9 mouse cellular contexts compared by ENCODE assay signal in the genomic region with DNA sequence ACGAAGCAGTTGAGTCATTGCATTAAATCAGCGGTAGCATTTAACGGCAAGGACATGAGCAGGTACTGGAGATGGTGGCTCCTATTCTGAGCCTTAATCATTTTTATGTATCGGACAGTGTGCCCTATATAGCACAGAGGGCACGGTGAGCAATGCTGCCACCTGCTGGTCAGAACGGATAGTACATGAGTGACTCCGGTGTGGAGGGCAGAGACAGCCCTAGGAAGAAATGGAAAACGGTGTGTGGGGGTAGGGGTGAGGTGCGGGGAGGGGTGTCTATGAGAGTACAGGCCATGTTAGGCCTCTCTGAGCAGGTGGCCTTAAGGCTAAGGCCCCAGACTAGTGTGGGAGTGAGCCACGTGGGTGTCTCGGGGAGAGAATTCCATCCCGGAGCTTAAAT. TPM values are rescaled to one million over a fixed set of nuclear protein-coding genes. Genes with fewer than 3 reads are reported as not detected.
DNase-seq lines count a peak whose midpoint lies in the region; ATAC-seq and TF ChIP-seq lines count a peak whose summit lies in the region.
"Had no signal": no experiment of that assay in that cellular context is flagged by ENCODE, and none has a peak within 500 bp of the region (broad histone marks: within the 10 kb centered on the region; RNA-seq: fewer than 3 reads in every experiment).

No protein-coding gene starts in this region.

- H3K4me1 ChIP-seq in olfactory bulb, adult 2 months (ENCODE audit: control insufficient read depth, insufficient read depth, low read length), result peaks cover 9% of the 10 kb centered on the region
- H3K4me1 ChIP-seq: heart, embryonic 13.5 days had no signal

- 0 out of 2 replicates have a peak, but pooled peaks have one; percentile 40 for TF ChIP-seq CTCF in olfactory bulb, adult 2 months (IDR thresholded peaks at IDR 0.05; ENCODE audit: insufficient read depth, low read depth, low read length)

- no peak overlapping the region for H3K4me3 ChIP-seq in olfactory bulb, adult 2 months (ENCODE audit: insufficient read depth, low read depth, low read length)
- H3K4me3 ChIP-seq: heart, embryonic 13.5 days had no signal

- ATAC-seq in activated CD4-positive, CD25-positive, alpha-beta regulatory T cell, adult 4 months, result peak; percentile 72
- peak; percentile 79 for ATAC-seq in granulocyte monocyte progenitor cell, adult 5-6 weeks (replicated peaks; ENCODE audit: poor library complexity, severe bottlenecking)

- 22% methylated on average over 12 of the region's 12 CpGs for WGBS in olfactory bulb, adult 2 months

- H3K27ac ChIP-seq in olfactory bulb, adult 2 months (ENCODE audit: insufficient read depth, low read depth, low read length), result no peak overlapping the region
- H3K27ac ChIP-seq: heart, embryonic 13.5 days had no signal

- TF ChIP-seq POLR2A in olfactory bulb, adult 2 months (IDR thresholded peaks at IDR 0.05; ENCODE audit: insufficient read depth, low read depth, low read length), result no peak

- DNase-seq in CD4-positive, CD25-positive, alpha-beta regulatory T cell, adult 2 months (ENCODE audit: low read depth, low spot score), result peak; percentile 85
- peak; percentile 88 for DNase-seq in embryo, embryonic 10 days (ENCODE audit: low spot score)
- DNase-seq in kidney, adult 9 months, result peak; percentile 62
- peak; percentile 22 to 54 for DNase-seq in lung, adult 18-20 months
- peak; percentile 69 for DNase-seq in thymus, postnatal 25 days

RNA-seq across cellular contexts. Expression of a gene that starts 26.8 kb away (rescaled TPM):
- 1 to 10 TPM in 1 of 2 experiments, under 1 TPM in 1; 0.88 to 3.0 TPM for polyA plus RNA-seq in activated CD4-positive, CD25-positive, alpha-beta regulatory T cell, adult 4 months (2017; shearing (Covaris generic))
- 7.5 and 23.0 TPM in 2 replicates for total RNA-seq in granulocyte monocyte progenitor cell, adult 5-6 weeks (2014; fragmentation: Nextera tagmentation)
- total RNA-seq in granulocyte monocyte progenitor cell, adult 5-6 weeks (2017), result 10.9 and 12.6 TPM in 2 replicates
- not detected in 2 replicates for polyA plus RNA-seq in olfactory bulb, adult 2 months (2012; ENCODE audit: insufficient read depth, insufficient read length, low replicate concordance, missing spikeins)

RNA-seq across cellular contexts. Expression of a gene that starts 28.3 kb away (rescaled TPM):
- polyA plus RNA-seq in activated CD4-positive, CD25-positive, alpha-beta regulatory T cell, adult 4 months (2017; shearing (Covaris generic)), result not detected
- not detected in 2 replicates for total RNA-seq in granulocyte monocyte progenitor cell, adult 5-6 weeks (2014; fragmentation: Nextera tagmentation)
- not detected in 2 replicates for total RNA-seq in granulocyte monocyte progenitor cell, adult 5-6 weeks (2017)
- not detected in 2 replicates for polyA plus RNA-seq in olfactory bulb, adult 2 months (2012; ENCODE audit: insufficient read depth, insufficient read length, low replicate concordance, missing spikeins)

RNA-seq across cellular contexts. Expression of a gene that starts 38.3 kb away (rescaled TPM):
- polyA plus RNA-seq in activated CD4-positive, CD25-positive, alpha-beta regulatory T cell, adult 4 months (2017; shearing (Covaris generic)), result 100 to 1,000 TPM; 320 to 324 TPM
- 440 and 513 TPM in 2 replicates for total RNA-seq in granulocyte monocyte progenitor cell, adult 5-6 weeks (2014; fragmentation: Nextera tagmentation)
- total RNA-seq in granulocyte monocyte progenitor cell, adult 5-6 weeks (2017), result 599 and 620 TPM in 2 replicates
- not detected in 2 replicates for polyA plus RNA-seq in olfactory bulb, adult 2 months (2012; ENCODE audit: insufficient read depth, insufficient read length, low replicate concordance, missing spikeins)

Comparison
In these comparisons a context has a peak if more than half of its experiments do, and no peak if none do; other contexts are left out.
1. DNase-seq: peak in every context shown above with its lines; median percentile 88 in embryo, embryonic 10 days; 85 in CD4-positive, CD25-positive, alpha-beta regulatory T cell, adult 2 months; 69 in thymus, postnatal 25 days; 62 in kidney, adult 9 months; 38 in lung, adult 18-20 months.
2. RNA of a gene that starts 28.3 kb away (polyA plus RNA-seq): not detected in olfactory bulb, adult 2 months; not detected in activated CD4-positive, CD25-positive, alpha-beta regulatory T cell, adult 4 months; every median in the first group is over 10 times any median in the second.
3. RNA of a gene that starts 38.3 kb away (polyA plus RNA-seq): 320 to 324 TPM in activated CD4-positive, CD25-positive, alpha-beta regulatory T cell, adult 4 months; not detected in olfactory bulb, adult 2 months; every median in the first group is over 100 times any median in the second.